Mouse (Mus musculus): ENCODE data around the gene Cdh8. TPM values are rescaled to one million over a fixed set of nuclear protein-coding genes. Genes with fewer than 3 reads are reported as not detected.

Cdh8 gene
- total RNA-seq, 2 experiments from 2014 or later = 46.3 to 46.8 TPM

- intact Hi-C loops (cut with DNase I) = no loop called here
- Histone ChIP-seq H3K4me3 (no peak overlapping the region), H3K27ac (no peak overlapping the region)
- DNase-seq (ENCODE audit: extremely low spot score in 1 of 2, low spot score in 2 of 2) = no peak
- no peak for TF ChIP-seq CTCF (IDR thresholded peaks at IDR 0.05)
These were observed 375.8 kb downstream of the Cdh8 start for GRCm38 (mm10) chr8:99040423-99040822.

- no peak for DNase-seq (ENCODE audit: extremely low spot score in 1 of 2, low spot score in 2 of 2)
- Histone ChIP-seq H3K4me3 (no peak overlapping the region), H3K27ac (no peak overlapping the region)
- TF ChIP-seq CTCF (IDR thresholded peaks at IDR 0.05) = no peak
- intact Hi-C loops (cut with DNase I) = no loop called here
These were observed 385.2 kb downstream of the Cdh8 start for GRCm38 (mm10) chr8:99031060-99031459.

Measured in left cerebral cortex, adult 2 months (tissue).